Mouse (Mus musculus) limb, embryonic 12.5 days (tissue): ENCODE measurements around the gene Mrtfa. TPM values are rescaled to one million over a fixed set of nuclear protein-coding genes. Genes with fewer than 3 reads are reported as not detected.

Source experiments
- ATAC-seq: fragments of 200-750 bp; cut with Nextera tagmentation; 2 replicates; pipeline ENCODE4 v1.8.0; 2017; ENCODE audit warnings: low read depth, moderate TSS enrichment; ENCODE audit not compliant: insufficient number of reproducible peaks, insufficient read depth, low FRiP score, low TSS enrichment
- H3K27ac ChIP-seq: fragments of 300-500 bp; sonication (generic); 2 replicates; pipeline ENCODE4 v1.5.1; 2016; ENCODE audit warnings: mild to moderate bottlenecking, moderate library complexity
- H3K27me3 ChIP-seq: fragments of 300-500 bp; sonication (generic); 2 replicates; pipeline ENCODE4 v1.6.1; 2016; ENCODE audit warnings: mild to moderate bottlenecking, moderate library complexity
- H3K36me3 ChIP-seq: fragments of 300-500 bp; sonication (generic); 2 replicates; pipeline ENCODE4 v1.6.1; 2016; ENCODE audit warnings: mild to moderate bottlenecking, moderate library complexity
- H3K4me1 ChIP-seq: fragments of 300-500 bp; sonication (generic); replicated peaks from 2 replicates; pipeline ENCODE4 v1.6.1; 2016
- H3K4me2 ChIP-seq: fragments of 300-500 bp; sonication (generic); 2 replicates; pipeline ENCODE4 v1.6.1; 2016; ENCODE audit warnings: mild to moderate bottlenecking, moderate library complexity
- H3K4me3 ChIP-seq: fragments of 300-500 bp; sonication (generic); replicated peaks from 2 replicates; pipeline ENCODE4 v1.5.1; 2016; ENCODE audit warnings: mild to moderate bottlenecking
- H3K9ac ChIP-seq: fragments of 300-500 bp; sonication (generic); replicated peaks from 2 replicates; pipeline ENCODE4 v1.6.1; 2016; ENCODE audit warnings: mild to moderate bottlenecking, moderate library complexity
- H3K9me3 ChIP-seq: fragments of 300-500 bp; sonication (generic); 2 replicates; pipeline ENCODE4 v1.6.1; 2016; ENCODE audit warnings: mild to moderate bottlenecking, moderate library complexity
- WGBS: fragments of 180-500 bp; shearing (Covaris S2); methylation state at CpG from one replicate; pipeline ENCODE4 v1.1.7; 2016; 5-methylcytosine and 5-hydroxymethylcytosine counted together
- polyA plus RNA-seq: library from polyadenylated mRNA; unstranded; fragments of >200 nt; fragmentation: Nextera tagmentation; extraction: Ambion mirVana; gene quantifications from 2 replicates; pipeline ENCODE4 v1.2.1, GENCODE M21; 2016

Mrtfa gene
- polyA plus RNA-seq, 1 experiment from 2014 or later: 22.2 TPM

- Histone ChIP-seq H3K27me3 (no peaks in the 10 kb centered on the region), H3K9me3 (no peaks in the 10 kb centered on the region), H3K27ac (no peak overlapping the region), H3K4me3 (no peak overlapping the region), H3K4me1 (peaks cover 21% of the 10 kb centered on the region), H3K36me3 (peaks cover 7% of the 10 kb centered on the region; the same call in 1 of the 2 replicates), H3K4me2 (no peak overlapping the region), H3K9ac (no peak overlapping the region)
- ATAC-seq: 0 out of 2 replicates have a peak, but pooled peaks have one; percentile 13
- 41% methylated on average over 8 of the region's 8 CpGs for WGBS
These were observed 163.0 kb downstream of the Mrtfa start for GRCm38 (mm10) chr15:81027378-81028173.

- Histone ChIP-seq H3K27me3 (no peaks in the 10 kb centered on the region), H3K4me1 (peaks cover 21% of the 10 kb centered on the region), H3K4me2 (no peak overlapping the region), H3K9me3 (no peaks in the 10 kb centered on the region), H3K9ac (no peak overlapping the region), H3K27ac (peak overlapping the region; percentile 50; the same call in 1 of the 2 replicates), H3K4me3 (no peak overlapping the region), H3K36me3 (peaks cover 14% of the 10 kb centered on the region)
- 74% methylated on average over 5 of the region's 5 CpGs for WGBS
- ATAC-seq: no peak
These were observed 163.7 kb downstream of the Mrtfa start for GRCm38 (mm10) chr15:81026901-81027300.

- Histone ChIP-seq H3K9ac (no peak overlapping the region), H3K4me1 (peaks cover 21% of the 10 kb centered on the region), H3K27ac (no peak overlapping the region), H3K27me3 (no peaks in the 10 kb centered on the region), H3K4me2 (no peak overlapping the region), H3K36me3 (peaks cover 44% of the 10 kb centered on the region), H3K4me3 (no peak overlapping the region), H3K9me3 (no peaks in the 10 kb centered on the region)
- ATAC-seq: no peak
- 92% methylated on average over 9 of the region's 9 CpGs for WGBS
These were observed 166.7 kb downstream of the Mrtfa start for GRCm38 (mm10) chr15:81023842-81024241.

- Histone ChIP-seq H3K4me1 (peaks cover 16% of the 10 kb centered on the region), H3K4me3 (no peak overlapping the region), H3K9me3 (no peaks in the 10 kb centered on the region), H3K4me2 (no peak overlapping the region), H3K9ac (no peak overlapping the region), H3K36me3 (peaks cover 58% of the 10 kb centered on the region), H3K27ac (no peak overlapping the region), H3K27me3 (no peaks in the 10 kb centered on the region)
- ATAC-seq: no peak
- 80% methylated on average over 7 of the region's 7 CpGs for WGBS
These were observed 168.1 kb downstream of the Mrtfa start for GRCm38 (mm10) chr15:81022437-81022836.

- no peaks in the 10 kb centered on the region for H3K27me3 ChIP-seq
- no peak for ATAC-seq
- H3K4me3 ChIP-seq: no peak overlapping the region
- WGBS: 85% methylated on average over 6 of the region's 6 CpGs
- no peak overlapping the region for H3K9ac ChIP-seq
- no peak overlapping the region for H3K27ac ChIP-seq
- H3K4me1 ChIP-seq: peaks cover 7% of the 10 kb centered on the region
- peaks cover 69% of the 10 kb centered on the region for H3K36me3 ChIP-seq
- no peak overlapping the region for H3K4me2 ChIP-seq
- H3K9me3 ChIP-seq: no peaks in the 10 kb centered on the region
These were observed 169.2 kb downstream of the Mrtfa start for GRCm38 (mm10) chr15:81021377-81021776.

GRCm38 (mm10) chr15:81017308-81017707, 173.2 kb downstream of the Mrtfa start:
- no peaks in the 10 kb centered on the region for H3K9me3 ChIP-seq
- no peak overlapping the region for H3K4me2 ChIP-seq
- H3K4me1 ChIP-seq: no peaks in the 10 kb centered on the region
- no peak for ATAC-seq
- no peak overlapping the region for H3K9ac ChIP-seq
- no peak overlapping the region for H3K27ac ChIP-seq
- no peak overlapping the region for H3K4me3 ChIP-seq
- no peaks in the 10 kb centered on the region for H3K27me3 ChIP-seq
- H3K36me3 ChIP-seq: peaks cover 99% of the 10 kb centered on the region
- 88% methylated on average over 7 of the region's 7 CpGs for WGBS

GRCm38 (mm10) chr15:81016488-81016887, 174.1 kb downstream of the Mrtfa start:
- Histone ChIP-seq H3K4me1 (no peaks in the 10 kb centered on the region), H3K27me3 (no peaks in the 10 kb centered on the region), H3K27ac (no peak overlapping the region), H3K4me2 (no peak overlapping the region), H3K4me3 (no peak overlapping the region), H3K36me3 (peaks cover 99% of the 10 kb centered on the region), H3K9me3 (no peaks in the 10 kb centered on the region), H3K9ac (no peak overlapping the region)
- no peak for ATAC-seq
- 91% methylated on average over 10 of the region's 10 CpGs for WGBS

GRCm38 (mm10) chr15:81015068-81015744, 175.4 kb downstream of the Mrtfa start:
- Histone ChIP-seq H3K27me3 (no peaks in the 10 kb centered on the region), H3K4me2 (no peak overlapping the region), H3K27ac (no peak overlapping the region), H3K36me3 (peaks cover 99% of the 10 kb centered on the region), H3K9me3 (no peaks in the 10 kb centered on the region), H3K9ac (no peak overlapping the region), H3K4me1 (no peaks in the 10 kb centered on the region), H3K4me3 (no peak overlapping the region)
- ATAC-seq: no peak
- WGBS: 90% methylated on average over 5 of the region's 5 CpGs

- H3K27me3 ChIP-seq: no peaks in the 10 kb centered on the region
- no peaks in the 10 kb centered on the region for H3K9me3 ChIP-seq
- H3K4me2 ChIP-seq: no peak overlapping the region
- peaks cover 97% of the 10 kb centered on the region for H3K36me3 ChIP-seq
- H3K4me1 ChIP-seq: no peaks in the 10 kb centered on the region
- ATAC-seq: no peak
- no peak overlapping the region for H3K27ac ChIP-seq
- 85% methylated on average over 7 of the region's 7 CpGs for WGBS
- no peak overlapping the region for H3K9ac ChIP-seq
- no peak overlapping the region for H3K4me3 ChIP-seq
These were observed 177.4 kb downstream of the Mrtfa start for GRCm38 (mm10) chr15:81013186-81013585.

GRCm38 (mm10) chr15:81012359-81012758, 178.2 kb downstream of the Mrtfa start:
- ATAC-seq: no peak
- H3K4me3 ChIP-seq: no peak overlapping the region
- 86% methylated on average over 4 of the region's 4 CpGs for WGBS
- no peaks in the 10 kb centered on the region for H3K4me1 ChIP-seq
- H3K27ac ChIP-seq: no peak overlapping the region
- no peak overlapping the region for H3K9ac ChIP-seq
- no peaks in the 10 kb centered on the region for H3K9me3 ChIP-seq
- no peak overlapping the region for H3K4me2 ChIP-seq
- peaks cover 92% of the 10 kb centered on the region for H3K36me3 ChIP-seq
- H3K27me3 ChIP-seq: no peaks in the 10 kb centered on the region

GRCm38 (mm10) chr15:81011523-81011922, 179.0 kb downstream of the Mrtfa start:
- H3K9ac ChIP-seq: no peak overlapping the region; the same call in 1 of the 2 replicates
- H3K4me3 ChIP-seq: no peak overlapping the region
- H3K36me3 ChIP-seq: peaks cover 90% of the 10 kb centered on the region
- no peaks in the 10 kb centered on the region for H3K27me3 ChIP-seq
- H3K9me3 ChIP-seq: no peaks in the 10 kb centered on the region
- H3K27ac ChIP-seq: no peak overlapping the region
- H3K4me1 ChIP-seq: no peaks in the 10 kb centered on the region
- no peak for ATAC-seq
- H3K4me2 ChIP-seq: no peak overlapping the region
- 57% methylated on average over 3 of the region's 3 CpGs for WGBS
